Mouse (Mus musculus) liver, embryonic 16.5 days (tissue): ENCODE measurements around the gene Stxbp1. TPM values are rescaled to one million over a fixed set of nuclear protein-coding genes. Genes with fewer than 3 reads are reported as not detected.

Experiments used
- ATAC-seq: fragments of 200-750 bp; cut with Nextera tagmentation; 2 replicates; pipeline ENCODE4 v1.8.0; 2017; ENCODE audit warnings: low read depth, mild to moderate bottlenecking, moderate number of reproducible peaks, moderate library complexity
- H3K27ac ChIP-seq: fragments of 300-500 bp; sonication (generic); 2 replicates; pipeline ENCODE4 v1.5.1; 2014; ENCODE audit warnings: mild to moderate bottlenecking, low read length
- H3K27me3 ChIP-seq: fragments of 300-500 bp; sonication (generic); 2 replicates; pipeline ENCODE4 v1.6.1; 2014; ENCODE audit warnings: low read depth, low read length, mixed read lengths; ENCODE audit not compliant: control insufficient read depth, insufficient read depth
- H3K36me3 ChIP-seq: fragments of 300-500 bp; sonication (generic); 2 replicates; pipeline ENCODE4 v1.6.1; 2014; ENCODE audit warnings: mild to moderate bottlenecking; ENCODE audit not compliant: control insufficient read depth, insufficient read depth
- H3K4me1 ChIP-seq: fragments of 300-500 bp; sonication (generic); 2 replicates; pipeline ENCODE4 v1.6.1; 2014; ENCODE audit warnings: low read depth, low read length, mixed read lengths; ENCODE audit not compliant: control insufficient read depth
- H3K4me2 ChIP-seq: fragments of 300-500 bp; sonication (generic); 2 replicates; pipeline ENCODE4 v1.6.1; 2014; ENCODE audit warnings: low read depth, low read length, mixed read lengths
- H3K4me3 ChIP-seq: fragments of 300-500 bp; sonication (generic); 2 replicates; pipeline ENCODE4 v1.5.1; 2014; ENCODE audit warnings: low read depth, mild to moderate bottlenecking, low read length
- H3K9ac ChIP-seq: fragments of 300-500 bp; sonication (generic); 2 replicates; pipeline ENCODE4 v1.6.1; 2014; ENCODE audit warnings: low read depth, low read length
- H3K9me3 ChIP-seq: fragments of 300-500 bp; sonication (generic); replicated peaks from 2 replicates; pipeline ENCODE4 v1.6.1; 2016; ENCODE audit warnings: low read length; ENCODE audit not compliant: control insufficient read depth
- WGBS: fragments of 180-500 bp; shearing (Covaris S2); extraction: QIAGEN DNeasy Blood & Tissue Kit; methylation state at CpG from one replicate; pipeline ENCODE4 v1.1.7; 2014; ENCODE audit not compliant: insufficient replicate concordance; 5-methylcytosine and 5-hydroxymethylcytosine counted together
- polyA plus RNA-seq: library from polyadenylated mRNA; unstranded; fragments of >200 nt; fragmentation: Nextera tagmentation; extraction: Ambion mirVana; gene quantifications from 2 replicates; pipeline ENCODE4 v1.2.1, GENCODE M21; 2015

The Stxbp1 gene
- polyA plus RNA-seq, 1 experiment from 2014 or later: 2.9 TPM

DNA sequence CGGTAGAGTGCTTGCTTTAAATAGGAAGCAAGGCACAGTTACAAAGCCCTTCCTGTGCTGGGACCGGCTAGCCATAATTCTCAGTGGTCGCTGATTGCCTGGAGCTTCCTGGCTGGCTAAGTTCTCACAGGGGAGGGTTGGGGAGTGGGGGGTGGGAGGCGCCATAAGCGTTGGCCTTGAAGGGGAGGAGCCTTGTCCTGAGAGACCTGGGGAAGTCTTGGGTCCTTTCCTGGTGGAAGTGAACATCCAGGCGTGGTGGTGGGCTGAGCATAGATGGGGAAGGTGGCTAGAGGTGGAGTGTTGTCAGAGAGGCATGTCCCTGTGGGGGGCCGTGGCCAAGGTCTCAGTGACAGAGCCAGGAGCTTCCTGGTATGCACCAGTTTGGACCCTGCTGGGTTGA lies 37.7 kb upstream of the Stxbp1 start:
- 17% methylated on average over 7 of the region's 7 CpGs for WGBS
- Histone ChIP-seq H3K4me3 (no peak overlapping the region), H3K9me3 (no peaks in the 10 kb centered on the region), H3K9ac (no peak overlapping the region), H3K36me3 (no peaks in the 10 kb centered on the region), H3K27ac (no peak overlapping the region), H3K27me3 (no peaks in the 10 kb centered on the region), H3K4me2 (no peak overlapping the region), H3K4me1 (peaks cover 28% of the 10 kb centered on the region)
- ATAC-seq: no peak

DNA sequence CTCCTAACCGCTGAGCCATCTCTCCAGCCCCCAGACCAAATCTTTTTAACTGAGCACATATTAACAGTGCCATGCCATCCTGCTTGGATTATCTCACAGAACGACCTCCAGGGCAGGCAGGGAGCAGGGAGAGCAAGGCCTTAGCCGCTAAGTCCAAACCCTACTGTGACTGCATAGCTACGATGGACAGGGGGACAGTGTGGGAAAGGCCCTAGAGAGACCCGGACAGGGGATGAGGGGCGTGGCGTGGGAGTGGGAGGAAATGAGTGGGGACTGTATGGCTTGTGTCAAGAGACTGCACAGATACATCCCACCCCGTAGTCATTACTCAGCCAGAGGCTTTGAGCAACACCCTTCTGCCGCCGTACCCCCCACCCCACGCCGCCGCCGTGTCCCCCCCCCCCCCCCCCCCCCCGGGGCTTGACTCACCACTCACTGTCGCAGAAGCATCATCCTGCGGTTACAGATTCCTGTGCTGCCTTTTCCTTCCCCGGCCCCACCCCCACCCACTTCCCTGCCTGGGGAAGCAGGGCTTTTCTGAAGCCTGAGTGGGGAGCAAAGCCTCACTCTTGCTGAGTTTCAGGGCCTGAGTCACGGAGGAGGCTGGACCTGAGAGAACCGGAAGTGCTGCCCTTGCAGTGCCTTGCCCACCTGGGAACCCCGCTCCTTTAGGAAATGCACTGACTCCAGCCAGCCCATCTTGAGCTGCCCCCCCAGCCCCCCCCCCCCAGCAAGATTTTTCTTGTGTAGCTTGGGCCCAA lies 35.4 kb upstream of the Stxbp1 start:
- Histone ChIP-seq H3K9ac (no peak overlapping the region), H3K4me3 (no peak overlapping the region), H3K9me3 (no peaks in the 10 kb centered on the region), H3K4me2 (0 out of 2 replicates have a peak overlapping the region, but pooled peaks have one; percentile 2), H3K27me3 (no peaks in the 10 kb centered on the region), H3K27ac (peak overlapping the region; percentile 70), H3K4me1 (peaks cover 28% of the 10 kb centered on the region), H3K36me3 (no peaks in the 10 kb centered on the region)
- no peak for ATAC-seq
- 17% methylated on average over 14 of the region's 21 CpGs for WGBS

DNA sequence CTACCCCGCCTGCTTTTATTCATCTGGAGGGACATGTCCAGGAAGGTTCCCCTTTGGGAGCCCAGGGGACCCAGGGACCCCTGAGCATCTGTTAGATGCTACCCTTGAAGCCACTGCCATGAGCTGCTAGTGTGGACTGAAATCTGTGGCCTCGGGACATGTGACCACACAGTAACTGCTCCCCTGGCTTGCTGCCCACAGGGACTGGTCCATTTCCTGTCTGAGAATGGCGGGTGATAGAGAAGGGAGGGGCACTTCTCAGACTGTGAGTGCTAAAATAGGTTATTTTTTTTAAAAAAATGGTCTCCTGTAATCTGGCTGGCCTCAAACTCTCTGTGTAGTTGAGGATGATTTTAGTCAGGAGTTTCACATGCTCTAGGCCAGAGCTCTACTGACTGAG lies 34.7 kb upstream of the Stxbp1 start:
- peak; percentile 42; the same call in 1 of the 2 replicates for ATAC-seq
- no peak overlapping the region for H3K4me2 ChIP-seq
- H3K36me3 ChIP-seq: no peaks in the 10 kb centered on the region
- WGBS: 7% methylated on average over 3 of the region's 3 CpGs
- H3K27me3 ChIP-seq: no peaks in the 10 kb centered on the region; the same call in 1 of the 2 replicates
- no peaks in the 10 kb centered on the region for H3K9me3 ChIP-seq
- H3K27ac ChIP-seq: peak overlapping the region; percentile 70
- no peak overlapping the region for H3K4me3 ChIP-seq
- H3K4me1 ChIP-seq: peaks cover 33% of the 10 kb centered on the region
- no peak overlapping the region for H3K9ac ChIP-seq

DNA sequence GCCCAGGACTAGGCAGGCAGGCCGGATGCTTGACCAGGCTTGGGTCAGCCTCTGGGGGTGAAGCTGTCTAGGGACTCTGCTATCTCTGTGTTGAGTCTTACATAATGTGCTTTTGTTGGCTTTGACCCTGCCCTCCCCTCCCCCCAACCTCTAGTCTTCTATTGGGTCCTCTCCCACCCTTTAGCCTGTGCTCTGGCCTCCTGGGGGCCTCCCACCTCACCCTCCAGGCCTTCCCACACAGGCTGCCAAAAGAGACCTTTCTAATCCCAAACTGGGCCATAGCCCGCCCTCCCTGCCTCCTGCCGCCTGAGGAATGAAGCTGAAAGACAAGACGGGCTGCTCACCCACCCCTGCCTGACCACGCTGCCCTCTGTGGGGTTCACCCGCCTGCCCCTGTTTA lies 34.0 kb upstream of the Stxbp1 start:
- no peaks in the 10 kb centered on the region for H3K9me3 ChIP-seq
- WGBS: 52% methylated on average over 6 of the region's 6 CpGs
- no peaks in the 10 kb centered on the region for H3K36me3 ChIP-seq
- no peak overlapping the region for H3K4me3 ChIP-seq
- H3K27me3 ChIP-seq: peaks cover 3% of the 10 kb centered on the region
- peak overlapping the region; percentile 70 for H3K27ac ChIP-seq
- no peak overlapping the region for H3K4me2 ChIP-seq
- H3K9ac ChIP-seq: no peak overlapping the region
- H3K4me1 ChIP-seq: peaks cover 39% of the 10 kb centered on the region
- ATAC-seq: peak; percentile 22

DNA sequence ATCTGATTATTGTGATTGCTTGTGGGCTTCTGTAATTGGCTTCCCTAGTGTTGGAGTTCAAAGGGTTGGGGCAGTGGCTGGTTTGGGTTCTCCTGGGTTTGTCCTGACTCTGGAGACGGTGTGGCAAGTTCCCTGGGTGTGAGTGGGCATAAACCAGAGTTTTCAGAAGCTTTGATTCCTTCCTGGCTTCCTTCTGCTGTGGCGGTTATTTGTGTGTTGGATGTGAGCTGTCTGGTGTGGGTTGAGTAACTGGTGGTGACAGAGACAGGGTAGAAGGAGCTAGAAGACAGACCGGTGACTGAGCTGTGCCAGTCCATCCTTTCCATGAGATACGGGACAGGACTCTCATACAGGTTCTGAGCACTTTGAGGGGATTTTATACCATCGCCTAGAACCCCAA lies 32.5 kb upstream of the Stxbp1 start:
- peaks cover 43% of the 10 kb centered on the region for H3K4me1 ChIP-seq
- no peak overlapping the region for H3K4me2 ChIP-seq
- peaks cover 3% of the 10 kb centered on the region for H3K27me3 ChIP-seq
- H3K4me3 ChIP-seq: no peak overlapping the region
- no peak overlapping the region for H3K27ac ChIP-seq
- H3K36me3 ChIP-seq: no peaks in the 10 kb centered on the region
- H3K9me3 ChIP-seq: no peaks in the 10 kb centered on the region
- WGBS: 61% methylated on average over 5 of the region's 5 CpGs
- ATAC-seq: no peak
- no peak overlapping the region for H3K9ac ChIP-seq

DNA sequence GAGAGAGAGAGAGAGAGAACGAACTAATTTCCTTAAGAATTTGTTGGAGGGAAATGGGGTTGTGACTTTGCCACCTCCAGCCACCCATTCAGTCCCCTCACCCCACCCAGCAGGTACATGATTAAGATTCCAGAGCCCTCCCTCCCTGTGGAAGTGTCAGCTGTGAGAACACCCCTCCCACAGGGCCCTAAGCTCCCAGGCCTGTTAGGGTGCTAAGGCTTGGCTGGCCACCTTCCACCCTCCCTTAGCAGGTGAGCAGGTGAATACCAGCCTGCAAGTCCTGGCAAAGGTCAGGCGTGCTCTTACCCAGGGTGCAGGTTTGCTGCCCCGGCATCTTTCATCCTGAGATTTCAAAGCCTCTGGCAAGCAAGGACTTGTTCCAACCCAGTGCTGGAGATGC lies 31.4 kb upstream of the Stxbp1 start:
- Histone ChIP-seq H3K36me3 (no peaks in the 10 kb centered on the region), H3K27ac (no peak overlapping the region), H3K9me3 (no peaks in the 10 kb centered on the region), H3K4me2 (no peak overlapping the region), H3K4me3 (no peak overlapping the region), H3K4me1 (peaks cover 43% of the 10 kb centered on the region), H3K27me3 (peaks cover 3% of the 10 kb centered on the region), H3K9ac (no peak overlapping the region)
- ATAC-seq: no peak
- 62% methylated on average over 3 of the region's 3 CpGs for WGBS

DNA sequence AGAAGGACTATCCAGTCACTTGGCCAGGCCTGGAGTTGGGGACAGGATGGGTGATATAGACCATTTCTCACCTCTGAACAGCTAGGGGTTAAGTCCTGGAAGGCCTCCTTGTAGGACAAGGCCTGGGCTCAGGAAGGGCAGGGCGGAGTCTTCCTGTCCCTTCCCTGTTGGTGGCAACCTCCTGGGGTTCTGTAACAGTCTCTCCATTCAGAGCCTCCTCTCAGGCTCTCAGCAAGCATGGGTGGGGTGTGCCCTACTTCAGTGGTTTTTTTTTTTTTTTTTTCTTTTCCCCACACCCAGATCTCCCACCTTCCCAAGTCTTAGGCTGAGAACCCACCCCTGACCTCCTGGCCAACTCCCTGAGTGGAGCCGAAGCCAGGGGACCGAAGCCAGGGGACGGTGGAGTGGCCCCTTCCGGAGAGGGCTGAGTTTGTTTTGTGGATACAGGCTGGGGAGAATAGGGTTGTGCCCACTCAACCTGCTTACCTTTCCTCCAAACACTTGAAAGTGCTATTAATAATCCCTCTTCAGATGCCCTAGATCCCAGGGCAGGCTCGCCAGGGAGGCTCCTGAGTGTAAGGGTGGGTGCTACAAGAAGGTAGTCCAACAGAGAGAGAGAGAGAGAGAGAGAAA lies 30.8 kb upstream of the Stxbp1 start:
- 55% methylated on average over 6 of the region's 6 CpGs for WGBS
- no peak for ATAC-seq
- peak overlapping the region; percentile 68; the same call in 1 of the 2 replicates for H3K4me3 ChIP-seq
- no peaks in the 10 kb centered on the region for H3K36me3 ChIP-seq
- H3K27ac ChIP-seq: no peak overlapping the region
- H3K9ac ChIP-seq: 0 out of 2 replicates have a peak overlapping the region, but pooled peaks have one; percentile 11
- peak overlapping the region; percentile 86 for H3K4me2 ChIP-seq
- peaks cover 43% of the 10 kb centered on the region for H3K4me1 ChIP-seq
- no peaks in the 10 kb centered on the region for H3K9me3 ChIP-seq
- peaks cover 3% of the 10 kb centered on the region for H3K27me3 ChIP-seq

DNA sequence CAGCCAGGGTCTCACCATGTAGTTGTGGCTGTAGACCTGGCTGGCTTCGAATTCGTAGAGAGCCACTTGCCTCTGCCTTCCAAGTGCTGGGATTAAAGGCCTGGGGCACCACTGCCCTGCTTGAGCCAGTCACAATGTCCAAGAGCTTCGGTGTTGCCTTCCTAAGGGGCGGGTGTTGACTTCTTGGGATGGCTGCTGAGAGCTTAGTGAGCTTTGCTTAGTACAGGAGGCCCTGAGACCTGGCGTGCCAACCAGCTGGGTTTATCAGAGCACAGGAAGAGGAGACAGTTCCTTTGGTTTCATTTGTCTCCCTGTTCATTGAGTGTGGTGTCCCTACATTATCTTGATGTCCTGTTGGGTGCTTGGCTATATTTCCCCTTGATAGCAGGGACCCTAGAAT lies 30.3 kb upstream of the Stxbp1 start:
- no peak overlapping the region for H3K27ac ChIP-seq
- peaks cover 43% of the 10 kb centered on the region for H3K4me1 ChIP-seq

More for the DNA sequence above, 30.3 kb upstream of the Stxbp1 start:
- Histone ChIP-seq H3K9me3 (no peaks in the 10 kb centered on the region), H3K36me3 (no peaks in the 10 kb centered on the region), H3K4me3 (peak overlapping the region; percentile 68), H3K4me2 (peak overlapping the region; percentile 86), H3K9ac (peak overlapping the region; percentile 65; the same call in 1 of the 2 replicates), H3K27me3 (peaks cover 3% of the 10 kb centered on the region)
- ATAC-seq: no peak
- WGBS: 19% methylated on average over 5 of the region's 5 CpGs
